15 mouse cellular contexts compared by ENCODE assay signal in the genomic region with DNA sequence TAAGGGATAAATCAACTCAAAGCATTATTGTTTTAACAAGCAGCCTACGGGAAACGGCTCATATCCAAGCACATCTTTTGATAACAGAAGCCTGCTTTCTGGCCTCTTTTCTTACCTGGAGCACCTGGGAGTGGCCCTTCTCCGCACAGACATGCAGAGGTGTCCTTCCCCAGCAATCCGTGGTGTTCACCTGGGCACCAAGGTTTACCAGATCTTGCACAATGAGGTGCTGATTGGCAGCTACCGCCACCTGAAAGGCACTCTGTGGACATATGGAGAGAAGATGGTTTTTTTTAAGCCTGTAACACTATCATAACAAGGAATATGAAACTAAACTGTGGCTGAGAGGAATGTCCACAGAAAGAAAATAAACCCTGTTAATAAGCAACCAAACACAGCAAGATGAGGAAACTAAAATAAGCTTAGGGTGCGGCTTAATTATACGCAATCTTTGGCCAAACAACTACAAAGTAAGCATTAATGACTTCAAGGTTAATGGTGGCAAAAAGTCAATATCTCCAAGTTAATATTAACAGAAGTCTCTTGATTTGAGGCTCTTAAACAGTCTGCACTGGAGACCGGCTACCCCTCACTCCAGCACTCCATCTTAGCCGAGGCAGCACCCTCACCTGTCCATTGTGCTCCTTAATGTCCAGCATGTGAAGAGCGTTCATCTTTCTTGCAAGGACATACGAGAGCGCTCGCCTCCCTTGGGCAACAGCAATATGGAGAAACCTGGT. TPM values are rescaled to one million over a fixed set of nuclear protein-coding genes. Genes with fewer than 3 reads are reported as not detected.
DNase-seq lines count a peak whose midpoint lies in the region; ATAC-seq and TF ChIP-seq lines count a peak whose summit lies in the region.
"Had no signal": no experiment of that assay in that cellular context is flagged by ENCODE, and none has a peak within 500 bp of the region (broad histone marks: within the 10 kb centered on the region; RNA-seq: fewer than 3 reads in every experiment).

No protein-coding gene starts in this region.

- peak; percentile 14 for DNase-seq in CD4-positive, CD25-positive, alpha-beta regulatory T cell, adult 2 months (ENCODE audit: low read depth, low spot score)
- no peak for DNase-seq in Patski (ENCODE audit: low read depth, low spot score)
- DNase-seq in left cerebral cortex, postnatal 14 days (ENCODE audit: low spot score in 2 of 2): no peak
- DNase-seq in spleen, adult 18-20 months: no peak
- no peak for DNase-seq in adrenal gland, adult 18-20 months (ENCODE audit: low spot score in 2 of 2)
- DNase-seq: cerebellum, adult 11 months; cerebellum, postnatal 36 days; gastrocnemius, adult 2 months; heart, adult 2 months had no signal

- peaks cover 30% of the 10 kb centered on the region for H3K4me1 ChIP-seq in kidney, embryonic 15.5 days
- peaks cover 39% of the 10 kb centered on the region for H3K4me1 ChIP-seq in lung, embryonic 16.5 days (replicated peaks; ENCODE audit: control insufficient read depth, insufficient read depth, low read length)

- intact Hi-C loops in left cerebral cortex, postnatal 14 days (cut with DNase I): no loop called here

- no peak for TF ChIP-seq CTCF in Patski (IDR thresholded peaks at IDR 0.05)

- no peak overlapping the region for H3K4me2 ChIP-seq in kidney, embryonic 15.5 days
- no peak overlapping the region for H3K4me2 ChIP-seq in lung, embryonic 16.5 days (ENCODE audit: low read depth, low read length)
- H3K4me2 ChIP-seq: neural tube, embryonic 15.5 days had no signal

- POLR2A ChIA-PET in Patski (lab: Charles Lee): interaction anchor here (0.7 kb wide), 2 partner anchors 22 to 296 kb away, joined by 3 read pairs; no protein-coding TSS in a partner anchor

- in situ Hi-C loops in Patski (cut with MboI; ENCODE audit: low pct_unique_long_range_greater_than_20kb): loop anchor here (5.0 to 10.0 kb wide), 2 partner anchors 84 to 182 kb away; no protein-coding TSS in a partner anchor

- H3K27me3 ChIP-seq in Patski: no peaks in the 10 kb centered on the region
- H3K27me3 ChIP-seq in kidney, embryonic 15.5 days: no peaks in the 10 kb centered on the region
- H3K27me3 ChIP-seq in lung, embryonic 16.5 days (ENCODE audit: control insufficient read depth, insufficient read depth, low read depth, low read length): no peaks in the 10 kb centered on the region

- H3K9me3 ChIP-seq in kidney, embryonic 15.5 days (replicated peaks): no peaks in the 10 kb centered on the region
- H3K9me3 ChIP-seq in lung, embryonic 16.5 days (ENCODE audit: control insufficient read depth, low read length): no peaks in the 10 kb centered on the region
- H3K9me3 ChIP-seq: neural tube, embryonic 15.5 days had no signal

- H3K36me3 ChIP-seq in kidney, embryonic 15.5 days: peaks cover 68% of the 10 kb centered on the region
- H3K36me3 ChIP-seq in lung, embryonic 16.5 days (ENCODE audit: control insufficient read depth, insufficient read depth, low read length): peaks cover 61% of the 10 kb centered on the region

- H3K27ac ChIP-seq in kidney, embryonic 15.5 days: peak overlapping the region; percentile 62
- peak overlapping the region; percentile 48 for H3K27ac ChIP-seq in lung, embryonic 16.5 days (ENCODE audit: low read length)
- H3K27ac ChIP-seq: gastrocnemius, adult 2 months; heart, adult 2 months; neural tube, embryonic 15.5 days had no signal

- no peak for ATAC-seq in CD4-positive, CD25-positive, alpha-beta regulatory T cell, adult 4 months
- peak; percentile 10 for ATAC-seq in Patski
- ATAC-seq in kidney, embryonic 15.5 days (replicated peaks; ENCODE audit: low FRiP score): peak; percentile 42
- peak; percentile 44 for ATAC-seq in lung, embryonic 16.5 days (ENCODE audit: low read depth)
- ATAC-seq: forebrain, embryonic 16.5 days; hindbrain, embryonic 16.5 days had no signal

- WGBS in kidney, embryonic 15.5 days: 77% methylated on average over 13 of the region's 13 CpGs
- WGBS in lung, embryonic 16.5 days: 68% methylated on average over 13 of the region's 13 CpGs

- H3K4me3 ChIP-seq in kidney, embryonic 15.5 days (replicated peaks): no peak overlapping the region
- no peak overlapping the region for H3K4me3 ChIP-seq in lung, embryonic 16.5 days (ENCODE audit: low read length)
- H3K4me3 ChIP-seq: gastrocnemius, adult 2 months; heart, adult 2 months; neural tube, embryonic 15.5 days had no signal

- CTCF ChIA-PET in Patski (lab: Charles Lee): no interaction called here

- H3K9ac ChIP-seq in kidney, embryonic 15.5 days: no peak overlapping the region
- H3K9ac ChIP-seq in lung, embryonic 16.5 days (ENCODE audit: low read length): no peak overlapping the region
- H3K9ac ChIP-seq: neural tube, embryonic 15.5 days had no signal

RNA-seq across cellular contexts. Expression of gene Nfkbiz, which starts 22.3 kb away (rescaled TPM):
- polyA plus RNA-seq in CD4-positive, CD25-positive, alpha-beta regulatory T cell, adult 4 months (2017; shearing (Covaris generic)): 10 to 100 TPM; 33.2 to 39.6 TPM
- 94.5 TPM for polyA plus RNA-seq in Patski (2021)
- polyA plus RNA-seq in kidney, embryonic 15.5 days (2015; fragmentation: Nextera tagmentation; extraction: Ambion mirVana): 3.8 and 4.3 TPM in 2 replicates
- 10.4 and 11.0 TPM in 2 replicates for polyA plus RNA-seq in lung, embryonic 16.5 days (2015; fragmentation: Nextera tagmentation; extraction: Ambion mirVana)
- total RNA-seq in left cerebral cortex, postnatal 14 days (2021): 1 to 10 TPM; 3.1 to 3.5 TPM
- 1 to 10 TPM; 4.2 to 6.2 TPM for total RNA-seq in adrenal gland, adult 18-20 months (2021)
